Mouse (Mus musculus): ENCODE results near the gene Il18bp. TPM values are rescaled to one million over a fixed set of nuclear protein-coding genes. Genes with fewer than 3 reads are reported as not detected.

Il18bp gene
- 5.1 and 6.9 TPM in 2 replicates for polyA plus RNA-seq (2012; rRNA removed)

GRCm38 (mm10) chr7:102018590-102018989, at the start of gene Il18bp:
Il18bp (minus strand) TSS chr7:102018690.

GRCm38 (mm10) chr7:102065046-102065891, 46.8 kb upstream of the Il18bp start, which contains the start of the genes Rnf121, Xndc1 and Xntrpc:
Rnf121 (minus strand) TSS chr7:102065469.
Xndc1 (plus strand) TSS chr7:102065511.
Xntrpc (plus strand) TSS chr7:102065713.

Other genes with a start within 250 kb of the Il18bp start
- 1.3 and 2.0 TPM in 2 replicates for gene Phox2a, start 200.4 kb downstream of the Il18bp start, polyA plus RNA-seq (2012; rRNA removed)
- 118 and 140 TPM in 2 replicates for gene Inppl1, start 180.5 kb downstream of the Il18bp start, polyA plus RNA-seq (2012; rRNA removed)
- 10.6 and 14.3 TPM in 2 replicates for gene Folr2, start 161.5 kb downstream of the Il18bp start, polyA plus RNA-seq (2012; rRNA removed)
- 20.6 and 25.7 TPM in 2 replicates for gene Anapc15, start 155.0 kb downstream of the Il18bp start, polyA plus RNA-seq (2012; rRNA removed)
- 1.1 and 1.2 TPM in 2 replicates for gene Folr1, start 147.9 kb downstream of the Il18bp start, polyA plus RNA-seq (2012; rRNA removed)
- 223 and 226 TPM in 2 replicates for gene Lamtor1, start 112.8 kb downstream of the Il18bp start, polyA plus RNA-seq (2012; rRNA removed)
- gene Tomt, start 112.3 kb downstream of the Il18bp start, polyA plus RNA-seq (2012; rRNA removed) = 0.08 and 0.13 TPM in 2 replicates
- gene Lrrc51, start 84.8 kb downstream of the Il18bp start, polyA plus RNA-seq (2012; rRNA removed) = 15.6 and 20.1 TPM in 2 replicates
- gene Numa1, start 84.6 kb downstream of the Il18bp start, polyA plus RNA-seq (2012; rRNA removed) = 82.1 and 93.1 TPM in 2 replicates
- gene Rnf121, start 46.8 kb upstream of the Il18bp start, polyA plus RNA-seq (2012; rRNA removed) = 21.0 and 30.4 TPM in 2 replicates
- 12.3 and 12.9 TPM in 2 replicates for gene Xndc1, start 46.8 kb upstream of the Il18bp start, polyA plus RNA-seq (2012; rRNA removed)
- 2.1 and 3.2 TPM in 2 replicates for gene Xntrpc, start 47.0 kb upstream of the Il18bp start, polyA plus RNA-seq (2012; rRNA removed)
- gene Trpc2, start 64.4 kb upstream of the Il18bp start, polyA plus RNA-seq (2012; rRNA removed) = not detected in 2 replicates
- 0.07 TPM in 1 of 2 replicates, not detected in the other for gene Art1, start 83.1 kb upstream of the Il18bp start, polyA plus RNA-seq (2012; rRNA removed)
- 0.47 and 0.51 TPM in 2 replicates for gene Art5, start 90.8 kb upstream of the Il18bp start, polyA plus RNA-seq (2012; rRNA removed)
- 0.67 and 0.78 TPM in 2 replicates for gene Chrna10, start 98.1 kb upstream of the Il18bp start, polyA plus RNA-seq (2012; rRNA removed)
- gene Nup98, start 191.5 kb upstream of the Il18bp start, polyA plus RNA-seq (2012; rRNA removed) = 10.7 and 11.5 TPM in 2 replicates
- 172 and 209 TPM in 2 replicates for gene Pgap2, start 191.5 kb upstream of the Il18bp start, polyA plus RNA-seq (2012; rRNA removed)
- gene Rhog, start 237.4 kb upstream of the Il18bp start, polyA plus RNA-seq (2012; rRNA removed) = 70.9 and 80.7 TPM in 2 replicates
- gene Stim1, start 249.1 kb upstream of the Il18bp start, polyA plus RNA-seq (2012; rRNA removed) = 114 and 124 TPM in 2 replicates

All from colon, adult 2 months (tissue).